Mouse (Mus musculus) heart, postnatal 4 days (tissue): ENCODE results near the gene Gas2l1. TPM values are rescaled to one million over a fixed set of nuclear protein-coding genes. Genes with fewer than 3 reads are reported as not detected.

Source experiments
- DNase-seq: peaks from one replicate; pipeline ENCODE4 v3.0.0; 2021
- total RNA-seq, 2 experiments: library from RNA; stranded (reverse); gene quantifications; 2 replicates each; pipeline ENCODE4 v1.2.3; 2021

Gas2l1 gene
- total RNA-seq, 2 experiments from 2014 or later: 20.3 to 22.1 TPM

DNA sequence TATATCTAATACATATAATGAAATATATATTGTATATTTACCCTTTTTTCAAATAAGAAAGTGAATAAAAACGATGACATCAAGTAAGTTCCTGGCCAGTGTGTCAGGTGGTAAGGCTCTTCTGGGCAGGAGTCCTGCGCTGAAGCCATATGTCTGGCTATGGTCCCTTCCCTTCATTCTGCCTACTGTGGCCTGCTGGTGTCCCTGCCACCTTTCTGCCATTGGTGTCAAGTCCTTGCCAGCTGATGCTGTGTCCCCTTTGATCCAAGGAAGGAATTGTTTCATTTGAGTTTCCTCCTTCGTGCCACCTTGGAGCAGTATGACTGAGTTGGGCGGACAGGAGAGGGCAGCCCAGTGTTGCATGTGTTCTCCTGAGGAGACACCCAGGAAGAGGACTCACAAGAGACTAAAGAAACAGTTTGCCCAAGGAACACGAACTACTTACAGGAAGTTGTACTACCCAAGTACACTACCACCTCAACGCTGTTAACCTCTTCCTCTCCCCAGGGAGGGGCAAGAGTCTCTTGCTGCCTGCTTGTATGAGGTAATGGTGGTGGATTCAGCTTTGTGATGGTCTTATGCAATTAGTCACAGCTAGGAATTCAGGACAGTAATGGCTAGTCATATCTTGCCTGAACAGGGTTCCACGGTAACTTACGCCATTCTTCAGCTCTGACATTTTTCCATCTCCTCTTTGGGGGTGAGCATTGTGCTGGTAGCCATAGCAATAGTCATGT is 22.3 kb downstream of the Gas2l1 start:
- no peak for DNase-seq

DNA sequence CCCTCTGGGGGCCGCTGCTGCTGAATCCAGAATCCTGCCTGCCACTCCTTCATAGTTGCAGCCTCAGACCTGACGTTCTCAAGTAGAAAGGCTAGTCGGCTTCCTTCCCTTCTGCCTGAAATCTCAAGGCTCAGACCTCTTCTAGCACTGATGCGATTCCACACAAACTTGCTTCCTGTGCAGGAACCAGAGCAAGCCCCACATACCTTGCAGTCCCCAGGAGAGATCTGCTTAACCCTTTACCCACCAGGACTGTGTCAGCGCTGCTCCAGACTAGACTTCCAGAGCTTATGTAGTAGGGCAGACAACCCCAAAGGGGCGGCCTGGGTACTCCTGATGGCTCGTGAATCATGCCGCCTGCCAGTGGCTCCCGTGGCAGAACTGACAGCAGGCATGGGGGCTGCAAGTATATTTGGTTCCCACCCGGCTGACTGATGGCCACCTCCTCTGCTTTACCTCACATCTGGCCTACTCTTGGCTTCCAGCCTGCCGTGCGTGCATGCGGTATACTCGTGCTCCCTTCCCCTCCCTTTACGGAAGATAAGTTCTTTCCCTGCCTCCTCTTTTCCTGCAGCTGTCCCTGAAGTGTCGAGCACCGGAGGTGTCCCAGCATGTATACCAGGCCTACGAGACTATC is 23.9 kb downstream of the Gas2l1 start:
- no peak for DNase-seq

DNA sequence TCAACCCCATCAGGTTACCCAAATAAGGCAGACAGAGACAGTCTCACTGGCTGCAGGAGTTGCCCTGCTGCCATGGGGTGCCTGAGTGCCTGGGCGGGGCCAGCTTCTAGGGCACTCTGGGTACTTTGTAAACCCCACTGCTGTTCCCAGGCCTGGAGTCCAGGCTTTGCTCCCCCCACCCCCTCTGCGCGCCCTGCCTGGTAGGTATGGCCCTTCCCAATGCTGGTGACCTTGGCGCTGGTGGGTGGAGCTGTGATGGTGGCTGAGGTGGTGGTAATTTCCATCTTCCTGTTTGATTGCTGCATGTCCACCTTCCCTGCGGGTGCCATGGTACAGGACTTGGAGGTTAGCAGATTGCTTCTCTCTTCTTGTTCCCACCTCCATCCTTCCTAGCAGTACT is 24.5 kb downstream of the Gas2l1 start:
- no peak for DNase-seq

DNA sequence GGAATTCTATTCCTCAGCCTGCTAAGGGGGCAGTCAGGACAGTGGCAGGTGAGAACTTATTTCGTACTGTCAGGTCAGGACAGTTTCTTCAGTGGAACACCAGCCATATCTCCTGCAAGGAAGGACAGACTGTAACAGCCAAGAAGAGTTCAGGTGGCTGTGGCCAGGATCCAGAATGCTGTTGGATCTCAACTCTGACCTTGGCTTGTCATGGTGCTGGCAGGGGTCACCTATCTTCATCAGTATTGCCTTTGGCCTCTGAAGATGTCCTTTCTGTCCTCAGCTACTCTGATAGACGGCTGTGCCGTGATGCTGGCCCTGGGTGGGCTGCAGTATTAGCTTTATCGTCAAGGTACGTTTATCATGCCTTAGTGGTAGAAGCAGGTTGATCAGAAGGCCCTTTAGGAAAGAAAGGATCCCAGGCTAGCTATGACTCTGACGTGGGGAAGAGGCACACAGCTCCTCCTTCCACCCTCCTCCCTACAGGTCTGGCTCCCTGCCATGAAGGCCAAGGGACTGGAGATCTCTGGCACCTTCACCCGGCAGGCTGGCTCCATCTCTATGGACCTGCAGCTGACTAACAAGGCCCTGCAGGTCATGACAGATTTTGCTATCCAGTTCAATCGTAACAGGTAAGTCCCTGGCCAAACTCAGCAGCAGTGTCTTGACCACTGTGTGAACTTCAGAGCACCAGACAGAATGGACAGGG is 27.8 kb downstream of the Gas2l1 start:
- peak; percentile 41 for DNase-seq

DNA sequence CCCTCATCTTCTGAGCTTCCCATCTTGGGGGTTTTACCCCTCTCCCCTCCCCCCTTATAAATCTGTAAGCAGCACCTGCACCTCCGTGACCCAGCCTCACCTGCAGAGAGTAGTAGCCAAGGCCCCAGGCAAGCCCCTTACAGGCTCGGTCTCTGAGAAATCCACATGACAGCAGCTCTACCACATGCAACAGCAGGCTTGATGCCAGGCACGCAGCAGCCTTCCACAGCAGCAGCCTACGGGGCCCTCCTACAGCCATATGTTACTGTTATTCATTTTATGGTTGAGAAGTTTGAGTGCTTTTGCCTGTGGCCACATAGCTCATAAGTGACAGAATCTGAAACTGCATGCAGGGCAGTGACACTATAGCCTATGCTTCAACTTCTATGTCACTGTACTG is 29.7 kb downstream of the Gas2l1 start:
- no peak for DNase-seq

DNA sequence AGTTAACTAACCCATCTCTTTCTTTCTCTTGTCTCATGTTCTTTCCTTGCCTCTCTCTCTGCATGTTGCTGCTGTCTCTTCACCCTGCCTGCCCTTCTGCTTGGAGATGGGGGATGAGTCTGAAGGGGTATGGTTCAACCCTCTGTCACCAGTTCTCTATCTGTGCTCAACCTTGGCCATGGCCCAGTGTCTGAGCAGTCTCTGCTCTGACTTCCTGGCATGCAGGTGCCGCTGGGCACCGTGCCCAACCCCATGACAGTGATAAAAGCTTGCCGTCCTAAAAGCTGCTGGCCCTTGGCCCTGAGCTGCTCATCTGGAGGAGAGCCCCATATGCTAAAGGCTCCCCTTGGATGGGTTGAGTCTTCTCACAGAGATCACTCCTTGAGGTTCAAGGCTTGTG is 32.0 kb downstream of the Gas2l1 start:
- DNase-seq: peak; percentile 79

DNA sequence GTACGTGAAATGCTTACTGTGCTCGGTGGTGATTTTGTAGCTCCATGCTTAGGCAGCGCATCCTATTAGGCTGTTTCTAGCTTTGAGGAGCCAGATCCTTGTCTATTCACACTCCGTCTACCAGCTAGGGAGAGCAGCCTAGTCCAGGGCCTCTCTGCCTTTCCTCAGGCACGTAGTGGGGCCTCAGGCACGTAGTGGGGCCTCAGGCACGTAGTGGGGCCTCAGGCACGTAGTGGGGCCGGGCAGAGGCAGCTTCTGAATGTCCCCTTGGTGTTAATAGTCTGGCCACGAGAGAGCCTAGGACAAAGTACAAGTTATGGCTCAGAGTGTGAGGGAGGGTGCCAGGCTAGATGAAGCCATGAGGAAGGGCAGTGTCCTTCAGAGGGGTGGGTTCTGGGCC is 32.4 kb downstream of the Gas2l1 start:
- DNase-seq: no peak

DNA sequence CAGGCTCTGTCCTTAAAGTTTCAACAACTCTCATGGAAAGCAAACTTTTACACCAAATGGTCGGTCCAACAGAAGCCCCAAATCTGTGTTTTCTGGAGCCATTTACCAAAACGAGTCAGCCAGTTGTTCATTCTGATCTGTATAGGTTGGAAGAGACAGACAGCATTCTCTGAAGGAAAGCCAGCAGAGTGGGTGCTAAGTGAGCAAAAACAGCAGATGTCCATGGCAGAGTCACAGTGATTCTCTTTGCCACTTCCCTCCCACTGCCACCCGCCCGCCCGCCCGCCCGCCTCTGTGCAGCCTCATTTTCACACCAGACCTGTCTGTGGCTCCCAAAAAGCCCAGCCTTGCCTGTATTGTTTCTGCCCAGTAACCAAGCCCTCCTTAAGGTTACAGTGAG is 36.9 kb downstream of the Gas2l1 start:
- no peak for DNase-seq

DNA sequence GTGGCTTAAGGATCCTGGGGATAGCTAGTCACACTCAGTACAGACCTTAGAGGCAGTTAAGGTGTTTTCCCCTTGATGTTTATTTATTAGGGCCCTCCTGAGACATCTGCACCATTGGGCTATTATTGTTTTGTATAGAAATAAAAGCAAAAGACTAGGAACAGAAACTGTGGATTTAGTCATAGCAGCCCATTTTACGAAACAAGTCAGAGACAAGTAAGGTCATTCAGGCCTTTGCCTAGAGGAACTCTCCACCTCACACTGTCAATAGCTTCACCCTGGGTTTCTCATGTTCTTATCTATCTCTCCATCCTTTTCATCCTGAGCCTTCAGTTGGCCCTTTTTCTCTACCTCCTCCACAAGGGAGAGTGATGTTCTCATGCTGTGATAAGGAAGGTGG is 40.0 kb downstream of the Gas2l1 start:
- no peak for DNase-seq

DNA sequence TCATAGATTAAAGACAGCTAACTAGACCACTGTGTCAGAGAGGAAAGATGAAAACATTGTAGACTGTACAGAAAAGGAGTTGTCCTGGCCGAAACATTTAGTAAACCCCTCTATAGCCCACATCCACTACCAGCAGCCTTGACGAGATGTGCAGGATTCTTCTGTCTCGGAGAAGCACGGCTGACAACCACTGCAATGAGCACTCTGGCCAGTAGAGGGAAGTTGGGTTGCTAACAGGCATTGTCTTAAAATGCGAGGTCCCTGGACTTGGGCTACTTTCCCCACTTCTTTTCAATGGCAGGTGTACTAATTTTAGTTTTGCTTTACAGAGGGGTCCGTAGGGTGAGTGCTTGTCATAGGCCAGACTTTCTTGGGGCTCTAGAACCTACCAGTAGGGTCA is 47.6 kb downstream of the Gas2l1 start:
- DNase-seq: peak; percentile 48

DNA sequence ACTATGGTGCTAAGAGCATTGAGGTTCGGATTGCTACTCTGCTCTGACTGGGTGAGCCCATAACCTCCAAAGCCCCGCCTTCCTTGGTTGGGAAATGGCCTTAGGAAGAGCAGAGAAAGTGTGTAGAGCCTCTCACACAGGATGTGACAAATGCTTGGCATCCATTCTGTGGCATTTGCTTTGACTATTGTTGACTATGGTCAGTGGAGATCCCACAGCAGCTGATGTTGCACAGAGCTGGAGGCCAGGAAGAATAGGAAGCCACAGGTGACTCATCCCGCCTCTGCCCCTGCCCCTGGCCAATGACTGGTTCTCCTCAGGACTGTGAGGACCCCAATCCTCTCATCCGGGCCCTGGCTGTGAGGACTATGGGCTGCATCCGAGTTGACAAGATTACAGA is 48.8 kb downstream of the Gas2l1 start:
- DNase-seq: no peak

DNA sequence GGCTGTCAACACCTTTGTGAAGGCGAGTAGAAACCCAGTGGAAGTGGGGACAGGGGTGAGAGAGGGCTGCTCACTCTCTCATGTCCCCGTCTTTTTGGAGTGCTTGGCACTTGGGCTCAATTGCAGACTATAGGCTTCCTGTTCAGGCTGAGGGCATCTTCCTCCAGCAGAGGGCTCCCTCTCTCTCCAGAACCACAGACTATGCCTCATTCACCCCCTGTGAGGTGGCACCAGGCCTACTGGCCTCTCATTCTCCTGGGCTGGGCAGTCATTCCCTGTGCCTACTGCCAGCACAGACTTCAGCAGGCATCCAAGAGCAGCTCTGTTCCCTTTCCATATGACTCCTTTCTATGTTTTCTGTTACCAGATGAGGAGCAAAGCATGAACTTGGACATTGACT is 49.4 kb downstream of the Gas2l1 start:
- DNase-seq: peak; percentile 79

DNA sequence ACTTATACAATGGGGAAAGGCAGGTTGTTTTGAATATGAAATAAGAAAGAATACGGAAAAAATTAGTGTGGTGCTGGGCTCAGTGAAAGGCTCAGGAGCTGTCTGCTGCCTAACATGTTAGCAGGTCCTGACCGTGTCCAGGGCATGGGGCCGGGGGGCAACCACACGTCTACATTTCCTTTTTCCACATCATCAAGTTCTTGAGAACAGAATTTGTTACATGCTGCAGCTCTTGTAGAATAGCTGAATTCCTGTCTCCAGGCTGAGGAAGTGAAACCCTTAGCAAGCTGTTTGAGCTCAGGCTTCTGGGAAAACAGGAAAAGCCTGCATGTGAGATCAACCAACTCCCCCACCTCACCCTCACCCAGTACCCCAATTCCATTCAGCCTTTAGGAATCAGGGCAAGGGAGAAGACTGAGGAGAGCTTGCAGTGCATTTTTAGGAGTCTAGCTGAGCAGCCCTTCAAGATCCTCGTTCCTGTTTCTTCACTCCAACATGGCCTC is 52.9 kb downstream of the Gas2l1 start:
- DNase-seq: no peak

DNA sequence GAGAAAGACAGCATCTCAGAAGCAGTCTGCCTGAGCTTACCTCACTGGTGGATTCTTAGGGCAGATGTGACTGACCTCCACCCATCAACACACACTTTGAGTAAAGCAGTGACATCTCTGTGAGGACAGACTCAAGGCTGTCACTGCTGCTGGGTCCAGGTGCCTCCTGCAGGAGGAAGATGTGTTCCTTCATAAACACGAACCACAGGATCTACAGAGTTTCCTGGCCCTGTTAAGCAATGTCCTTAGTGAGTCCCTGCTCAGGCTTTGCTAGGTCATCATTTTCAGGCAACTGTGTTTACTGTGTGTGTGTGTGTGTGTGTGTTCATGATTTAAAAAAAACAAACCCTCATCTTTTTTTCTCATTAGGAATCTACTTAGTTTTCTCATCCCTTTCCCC is 53.6 kb downstream of the Gas2l1 start:
- no peak for DNase-seq

DNA sequence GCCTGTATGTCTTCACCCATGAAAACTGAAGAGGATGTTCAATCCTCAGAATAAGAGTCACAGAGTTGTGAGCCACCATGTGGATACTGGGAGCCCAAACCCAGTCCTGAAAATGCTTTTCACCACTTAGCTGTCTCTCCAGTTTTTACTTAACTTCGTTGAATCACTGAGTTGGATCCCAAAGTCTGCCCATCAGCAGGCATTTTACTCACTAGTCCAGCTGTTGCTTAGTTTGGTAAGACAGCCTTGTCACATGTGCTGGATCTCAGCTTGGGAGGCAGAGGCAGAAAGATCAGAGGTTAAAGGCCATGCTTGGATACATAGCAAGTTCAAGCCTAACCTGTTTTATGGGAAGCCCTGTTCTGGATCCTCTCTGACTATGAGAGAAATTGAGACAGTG is 54.9 kb downstream of the Gas2l1 start:
- DNase-seq: no peak

DNA sequence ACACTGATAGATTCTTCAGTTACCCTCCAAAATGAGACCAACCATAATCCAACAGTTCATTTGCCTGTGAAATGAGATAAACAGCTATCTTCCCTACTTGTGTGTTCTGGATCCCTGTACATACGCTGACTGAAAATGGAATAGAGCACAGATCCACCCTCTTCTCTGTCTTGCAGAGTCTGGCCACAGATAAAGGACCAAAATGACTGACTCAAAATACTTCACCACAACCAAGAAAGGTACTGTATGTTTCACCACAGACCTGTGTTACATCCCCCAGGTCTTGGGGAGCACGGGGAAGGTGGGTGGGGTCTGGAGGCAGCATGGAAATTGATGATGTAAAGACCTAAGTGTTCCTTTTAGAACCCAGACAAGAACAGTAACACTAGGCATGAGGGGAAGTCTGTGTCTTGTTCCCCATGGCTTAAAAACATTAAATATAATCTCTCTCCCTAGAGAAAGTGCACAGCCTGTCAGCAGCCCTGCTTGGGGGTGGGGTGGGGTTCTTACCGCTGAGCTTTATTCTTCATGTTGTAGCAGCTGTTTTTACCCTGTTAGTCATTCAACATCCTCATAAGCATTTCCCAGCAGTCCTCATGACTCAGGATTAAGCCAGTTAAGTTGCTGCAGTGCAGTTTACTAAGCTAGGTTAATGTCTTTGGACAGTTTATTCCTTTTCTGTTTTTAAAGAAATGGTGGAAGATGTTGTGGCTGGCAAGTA is 55.6 kb downstream of the Gas2l1 start:
- DNase-seq: no peak

DNA sequence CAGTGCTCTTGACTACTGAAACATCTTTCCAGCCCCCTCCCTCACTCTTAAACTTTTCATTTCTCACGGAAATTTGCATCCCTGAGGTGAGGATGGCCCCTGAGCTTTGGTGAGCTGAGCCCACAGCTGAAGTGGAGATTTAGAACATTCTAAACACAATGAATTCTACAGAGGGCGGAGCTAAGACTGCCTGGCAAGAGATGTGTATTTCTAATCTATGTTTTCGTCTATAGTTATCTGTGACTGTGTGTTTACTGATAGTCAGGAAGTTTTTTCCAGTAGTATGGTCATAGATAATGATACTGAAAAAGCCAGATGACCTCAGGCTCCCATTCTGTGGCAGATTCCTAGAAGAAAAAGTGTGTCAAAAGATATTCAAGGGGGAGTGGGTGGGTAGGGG is 56.3 kb downstream of the Gas2l1 start:
- no peak for DNase-seq

DNA sequence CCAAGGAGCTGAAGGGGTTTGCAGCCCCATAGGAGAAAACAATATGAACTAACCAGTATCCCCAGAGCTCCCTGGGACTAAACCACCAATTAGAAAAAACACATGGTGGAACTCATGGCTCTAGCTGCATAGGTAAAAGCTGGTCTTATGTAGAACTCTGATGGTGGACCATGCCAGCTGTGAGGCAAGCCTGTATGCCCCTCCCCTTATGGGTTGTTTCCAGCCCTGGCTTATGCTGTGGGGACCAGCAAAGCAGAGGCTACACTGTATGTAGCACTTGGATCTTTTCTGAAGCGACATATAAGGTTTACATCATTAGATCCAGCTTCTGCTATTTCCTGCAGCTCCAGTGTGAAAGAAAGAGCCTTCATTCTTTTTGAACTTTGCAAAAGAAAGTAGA is 57.9 kb downstream of the Gas2l1 start:
- peak; percentile 22 for DNase-seq

DNA sequence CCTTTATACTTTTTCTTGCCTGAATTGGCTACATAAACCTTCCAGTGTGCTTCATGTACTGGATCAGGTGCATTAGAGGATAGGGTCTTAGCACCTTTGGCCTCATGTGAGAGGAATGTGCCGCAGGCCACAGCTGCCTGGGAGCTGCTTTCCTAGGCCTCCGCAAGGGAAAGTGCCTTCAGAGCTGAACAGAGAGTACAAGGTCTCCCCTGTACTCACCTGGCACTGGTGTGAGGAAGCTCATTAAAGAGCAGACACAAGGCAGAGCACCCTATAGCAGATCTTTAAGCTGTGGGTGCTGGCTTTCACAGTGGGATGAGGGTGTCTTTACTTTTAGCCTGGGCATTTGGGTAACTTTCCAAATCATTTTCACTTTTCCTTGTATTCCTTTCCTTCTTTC is 59.6 kb downstream of the Gas2l1 start:
- DNase-seq: no peak
